Mouse (Mus musculus) gastrocnemius, adult 18-20 months (tissue): Measurements from ENCODE around the gene 1700034J05Rik. TPM values are rescaled to one million over a fixed set of nuclear protein-coding genes. Genes with fewer than 3 reads are reported as not detected.

Source experiments
- DNase-seq: peaks from one replicate; pipeline ENCODE4 v3.0.0; 2021; ENCODE audit warnings: low spot score
- total RNA-seq, 2 experiments: library from RNA; stranded (reverse); gene quantifications; 2 replicates each; pipeline ENCODE4 v1.2.3; 2021

1700034J05Rik gene
- total RNA-seq, 2 experiments from 2014 or later = not detected

DNA sequence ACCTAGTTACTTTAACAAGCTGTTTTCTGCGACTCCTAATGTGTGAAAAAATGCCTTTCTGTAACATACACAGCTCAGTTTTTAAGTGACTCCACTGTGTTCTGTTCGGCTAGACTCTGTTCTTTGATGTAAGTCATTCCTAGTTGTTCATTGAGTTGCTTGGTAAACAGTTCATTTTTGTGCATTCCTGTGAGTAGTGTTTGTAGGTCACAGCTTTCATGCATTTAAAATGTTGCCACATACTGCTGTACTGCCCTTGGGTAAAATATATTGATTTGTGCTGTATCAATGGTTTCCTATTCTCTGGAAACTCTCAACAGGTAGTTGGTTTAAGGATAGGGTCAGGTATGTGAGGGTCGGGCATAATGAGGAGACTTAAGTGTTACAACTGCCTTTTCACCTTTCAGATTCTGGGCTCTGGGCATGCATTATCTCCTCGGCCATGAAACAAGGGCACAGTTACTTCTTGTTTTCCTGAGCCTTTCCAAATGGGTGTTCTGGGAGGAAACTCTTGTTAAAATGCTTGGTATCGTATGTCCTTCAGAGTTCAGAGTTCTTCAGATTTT lies 27.7 kb downstream of the 1700034J05Rik start:
- DNase-seq = no peak

DNA sequence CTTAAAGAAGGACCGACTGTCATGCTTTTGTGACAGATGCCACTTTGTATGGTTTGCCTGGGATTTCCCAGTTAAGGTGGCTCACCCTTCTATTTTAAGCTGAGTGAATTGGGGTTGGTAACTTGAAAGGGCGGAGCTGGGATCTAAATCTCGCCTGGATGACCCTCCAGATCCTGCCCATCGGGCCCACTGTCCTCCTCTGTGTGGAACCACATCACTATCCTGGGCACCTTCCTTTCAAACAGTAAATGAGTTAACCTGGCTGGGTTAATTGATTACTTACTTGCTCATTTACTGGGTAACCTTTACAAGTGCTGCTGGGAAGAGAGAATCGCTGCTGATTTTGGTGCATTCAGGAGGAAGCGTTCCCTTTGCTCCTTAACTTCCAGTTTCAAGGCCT lies 35.9 kb downstream of the 1700034J05Rik start:
- DNase-seq = no peak

DNA sequence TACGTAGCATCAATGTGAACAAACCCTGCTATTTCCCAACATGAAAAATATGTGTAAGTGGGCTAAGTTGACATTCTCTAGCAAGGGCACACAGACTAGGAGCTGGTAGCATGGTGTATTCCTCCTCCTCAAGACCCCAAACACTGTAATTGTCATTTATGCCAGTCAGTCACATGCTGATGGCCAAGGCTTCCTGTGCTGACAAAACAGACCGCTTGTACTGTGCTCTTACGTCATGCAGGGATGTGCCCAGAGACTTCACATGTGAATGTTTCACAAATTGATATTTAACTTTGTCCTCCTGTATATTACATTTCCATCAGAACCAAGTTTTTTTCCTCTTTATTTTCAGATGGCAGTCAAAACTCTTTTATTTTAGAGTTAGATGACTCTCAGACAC lies 36.8 kb downstream of the 1700034J05Rik start:
- no peak for DNase-seq

DNA sequence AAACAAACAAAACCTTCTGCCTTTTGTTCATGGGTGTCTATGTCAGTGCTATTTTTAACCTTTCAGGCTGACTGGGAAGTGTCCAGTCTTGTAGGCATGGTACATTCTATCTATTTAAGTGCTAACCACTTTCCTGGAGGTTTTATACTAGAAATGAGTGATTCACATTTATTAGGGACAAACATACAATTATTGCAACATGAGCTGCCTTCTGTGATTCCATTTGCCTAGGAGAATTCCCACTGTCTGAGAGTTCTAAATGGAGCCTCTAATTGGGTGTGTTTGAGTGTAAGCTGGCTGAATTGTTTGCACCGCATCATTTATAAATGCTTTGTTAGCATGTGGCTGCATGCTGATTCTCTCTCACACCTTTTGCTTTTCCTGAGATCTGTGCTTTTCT lies 38.4 kb downstream of the 1700034J05Rik start:
- DNase-seq = no peak

DNA sequence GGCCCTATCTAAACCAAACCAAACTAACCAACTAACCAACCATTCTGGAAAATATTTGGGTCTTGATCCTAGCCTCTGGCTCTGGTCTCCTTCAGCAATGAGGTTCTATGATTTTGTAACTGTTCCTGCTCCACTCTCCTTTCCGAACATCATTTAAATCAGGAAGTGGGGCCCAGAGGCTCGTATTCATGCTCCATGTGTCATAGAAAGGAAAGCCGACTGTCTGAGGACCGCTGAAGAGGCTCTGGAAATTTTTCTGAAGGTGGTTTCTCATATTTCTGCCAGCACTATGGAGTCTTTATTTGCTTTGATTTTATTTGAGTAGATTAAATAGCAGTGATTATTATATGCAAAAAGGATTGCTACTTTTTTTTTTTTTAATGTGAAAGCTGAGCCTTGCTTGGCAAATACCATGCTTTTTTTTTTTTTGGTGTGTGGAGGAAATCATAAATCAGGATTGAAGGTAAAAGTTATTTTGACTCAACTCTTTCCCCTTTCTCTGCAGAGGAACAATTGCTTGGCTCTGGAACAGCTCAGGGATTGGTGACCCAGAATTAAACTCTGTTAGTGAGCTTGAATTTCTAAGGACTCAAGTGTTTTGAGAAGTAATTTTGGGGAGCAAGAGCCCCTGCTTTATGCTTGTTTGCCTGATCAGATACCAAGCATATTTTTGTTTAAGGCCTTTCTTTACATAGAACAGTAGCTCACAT lies 40.6 kb downstream of the 1700034J05Rik start:
- no peak for DNase-seq

DNA sequence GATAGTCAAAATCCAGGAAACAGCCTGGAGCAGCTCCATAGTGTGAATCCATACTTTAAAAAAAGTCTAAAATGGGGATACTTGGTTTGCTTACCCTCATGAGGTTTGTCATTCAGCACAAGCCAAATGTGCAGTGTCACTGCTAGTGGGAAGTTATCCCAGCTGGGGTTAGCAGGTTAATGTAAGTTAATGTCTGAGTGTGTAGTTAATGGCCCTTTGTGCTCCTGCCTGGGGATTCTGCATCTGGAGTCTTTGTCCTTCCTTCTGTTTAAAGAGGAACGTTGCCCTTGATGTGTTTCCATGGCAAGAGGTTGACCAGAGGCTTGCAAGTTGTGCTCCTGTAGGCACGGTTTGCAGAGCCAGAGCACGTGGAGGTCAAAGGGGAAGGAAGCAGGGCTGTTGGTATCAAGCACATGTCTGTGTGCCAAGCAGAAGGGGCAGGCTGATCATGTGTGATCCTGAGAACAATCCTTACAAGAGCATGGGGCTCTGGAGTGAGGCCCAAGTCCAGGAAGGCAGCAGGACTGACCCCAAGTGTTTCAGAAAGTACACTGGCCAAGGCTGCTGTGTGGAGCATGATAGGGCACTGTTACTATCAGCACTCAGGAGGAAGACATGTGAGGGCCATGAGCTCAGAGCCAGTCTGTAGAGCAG lies 41.3 kb downstream of the 1700034J05Rik start:
- no peak for DNase-seq

DNA sequence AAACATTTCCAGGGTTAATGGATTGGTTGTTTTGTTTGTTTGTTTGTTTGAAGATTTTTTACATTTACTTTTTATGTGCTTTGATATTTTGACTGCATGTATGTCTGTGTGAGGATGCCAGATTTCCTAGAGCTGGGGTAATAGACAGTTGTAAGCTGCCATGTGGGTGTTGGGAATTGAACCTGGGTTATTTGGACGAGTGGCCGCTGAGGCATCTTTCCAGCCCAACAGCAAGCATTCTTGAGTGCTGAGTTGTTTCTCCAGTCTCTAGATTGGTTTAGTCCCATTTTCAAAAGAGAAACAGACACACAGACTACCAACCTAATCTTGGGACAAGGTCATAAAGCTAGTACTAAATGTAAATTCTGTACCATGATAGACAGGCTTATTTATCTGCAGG lies 43.4 kb downstream of the 1700034J05Rik start:
- DNase-seq = no peak

DNA sequence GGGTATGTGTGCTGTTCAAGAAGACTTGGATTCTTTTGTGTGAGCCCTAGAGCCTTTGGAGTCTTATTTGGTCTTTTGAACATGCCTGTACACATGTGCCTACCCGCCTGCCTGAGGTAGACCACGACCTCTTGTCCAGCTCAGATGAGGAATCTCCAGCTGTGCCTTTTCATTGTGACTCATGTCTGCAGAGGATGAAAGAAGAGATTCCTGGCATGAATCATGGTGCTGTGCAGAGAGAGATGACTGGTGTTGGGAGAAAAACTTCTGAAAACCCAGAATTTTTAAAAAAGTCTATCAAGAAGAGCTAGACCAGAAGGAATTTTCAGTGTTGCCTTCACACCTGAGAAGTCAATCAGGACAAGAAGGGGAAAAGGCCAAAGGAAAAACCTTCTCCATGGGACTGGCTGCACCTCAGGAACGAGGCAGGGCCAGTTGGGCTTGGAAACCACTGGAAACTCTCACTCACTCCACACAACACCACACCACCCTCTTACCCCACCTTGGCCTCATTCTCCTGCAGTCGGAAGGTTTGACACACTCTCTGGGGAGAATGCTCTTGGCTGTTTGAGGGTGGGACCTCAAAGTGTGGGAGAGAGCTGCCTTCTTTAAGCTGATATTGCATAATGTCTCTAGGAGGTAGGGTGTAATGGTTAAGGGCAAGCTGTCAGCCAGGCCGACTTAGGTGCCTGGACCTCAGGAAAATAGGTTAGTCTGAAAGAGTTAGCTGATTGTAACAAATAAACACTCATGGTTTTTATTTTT lies 44.3 kb downstream of the 1700034J05Rik start:
- no peak for DNase-seq

DNA sequence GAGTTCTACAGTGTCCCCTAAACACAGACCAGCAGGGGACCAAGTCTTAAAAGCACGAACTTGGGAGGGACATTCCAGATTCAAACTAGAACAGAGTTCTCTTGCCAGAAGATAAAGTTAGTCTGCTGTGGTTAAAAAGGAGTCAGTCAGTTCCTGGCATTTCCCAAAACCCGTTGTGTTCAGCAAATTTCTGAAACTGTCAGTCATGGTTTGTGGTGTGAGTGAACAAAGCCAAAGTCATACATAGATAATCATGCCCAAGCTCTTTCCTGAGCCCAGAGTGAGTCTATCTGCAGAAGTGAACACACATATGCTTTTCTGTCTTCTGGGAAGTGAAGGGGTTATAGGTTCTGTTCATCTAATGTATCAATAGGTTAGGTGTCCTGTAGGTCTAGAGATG lies 45.4 kb downstream of the 1700034J05Rik start:
- DNase-seq = no peak

DNA sequence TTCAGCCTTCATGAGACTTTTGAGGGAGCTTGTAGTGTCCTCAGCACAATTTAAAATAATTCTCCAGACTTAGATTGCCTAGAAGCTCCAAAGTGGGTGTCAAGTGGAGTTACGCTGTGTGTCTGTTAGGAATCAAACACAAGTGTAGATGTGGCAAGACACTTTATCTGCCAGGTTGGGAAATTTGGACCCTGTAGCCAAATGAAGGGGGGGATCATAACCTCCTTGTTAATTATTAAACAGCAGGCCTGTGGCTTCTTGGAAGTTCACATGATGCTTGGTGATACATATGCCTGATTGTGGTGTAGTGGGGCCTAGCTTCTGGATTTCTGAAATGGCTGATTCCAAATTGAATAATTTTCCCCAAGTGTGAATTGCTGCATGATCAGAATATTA lies 46.4 kb downstream of the 1700034J05Rik start:
- DNase-seq = no peak

DNA sequence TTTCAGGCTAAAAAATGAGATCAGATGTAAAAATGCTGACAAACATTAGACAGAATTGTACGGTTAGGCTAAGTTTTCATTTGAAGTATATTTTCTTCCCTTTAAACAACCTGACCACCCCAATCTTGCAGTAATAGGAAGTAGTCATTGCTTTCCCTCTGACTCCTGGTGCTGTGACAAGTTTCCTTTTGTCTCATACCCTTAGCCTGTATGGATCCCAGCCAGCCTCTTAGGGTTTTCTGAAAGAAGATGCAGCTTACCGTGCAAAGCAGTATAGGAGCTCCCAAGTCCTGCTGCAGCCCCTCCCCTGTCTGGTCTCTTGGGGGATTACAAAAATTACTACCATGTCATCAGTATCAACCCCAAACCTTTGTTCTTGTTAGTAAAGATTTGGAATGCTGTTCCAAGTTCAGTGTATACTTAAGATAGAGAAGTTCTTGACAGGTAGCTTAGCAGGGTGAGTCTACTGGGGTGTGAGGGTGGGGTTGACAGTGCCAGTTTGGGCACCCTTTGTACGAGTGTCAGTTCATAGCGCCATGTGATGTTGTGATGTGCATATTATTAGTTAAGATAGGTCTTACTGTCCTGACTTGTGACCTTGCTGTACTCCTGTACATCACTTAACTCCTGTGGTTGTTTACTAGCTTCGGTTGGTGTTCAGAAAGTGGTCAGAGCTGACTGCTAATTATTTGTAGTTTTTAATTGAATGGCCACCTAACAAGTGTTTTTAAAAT lies 47.0 kb downstream of the 1700034J05Rik start:
- no peak for DNase-seq

DNA sequence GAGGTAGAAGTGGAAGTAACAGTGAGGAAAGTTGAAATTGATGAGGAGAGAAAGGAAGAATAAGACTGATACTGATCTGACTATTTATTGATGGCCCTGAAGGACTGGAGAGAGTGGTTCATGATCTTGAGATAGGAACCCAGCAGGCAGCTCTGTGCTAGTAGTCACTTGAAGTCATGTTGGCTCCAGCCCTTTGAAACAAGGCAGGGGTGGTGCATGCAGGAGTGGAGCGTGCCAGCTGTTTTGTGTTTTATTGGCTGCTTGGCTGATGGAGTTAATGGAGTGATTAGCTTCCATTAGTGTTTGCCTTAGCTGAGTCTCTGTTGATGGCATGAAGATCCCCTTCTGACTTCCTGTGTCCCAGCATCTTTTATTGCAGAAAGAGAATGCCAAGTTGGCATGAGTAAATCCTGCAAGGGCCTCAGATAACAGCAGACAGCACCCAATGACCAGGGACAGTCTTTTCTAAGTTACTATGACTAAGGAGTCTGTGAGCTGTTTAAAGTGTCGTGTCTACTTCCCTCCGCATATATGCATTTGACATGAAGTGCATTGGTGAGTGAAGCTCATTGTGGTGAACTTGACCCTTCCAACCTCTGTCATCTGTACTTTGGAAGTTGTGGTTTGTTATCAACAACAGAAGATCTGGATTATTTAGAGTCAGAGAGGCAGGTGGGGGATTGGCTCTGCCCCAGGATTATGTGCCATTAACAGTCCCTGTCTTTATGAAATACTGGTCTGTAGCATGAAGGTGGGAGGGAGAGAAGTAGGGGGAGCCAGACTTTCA lies 48.0 kb downstream of the 1700034J05Rik start:
- DNase-seq = no peak

DNA sequence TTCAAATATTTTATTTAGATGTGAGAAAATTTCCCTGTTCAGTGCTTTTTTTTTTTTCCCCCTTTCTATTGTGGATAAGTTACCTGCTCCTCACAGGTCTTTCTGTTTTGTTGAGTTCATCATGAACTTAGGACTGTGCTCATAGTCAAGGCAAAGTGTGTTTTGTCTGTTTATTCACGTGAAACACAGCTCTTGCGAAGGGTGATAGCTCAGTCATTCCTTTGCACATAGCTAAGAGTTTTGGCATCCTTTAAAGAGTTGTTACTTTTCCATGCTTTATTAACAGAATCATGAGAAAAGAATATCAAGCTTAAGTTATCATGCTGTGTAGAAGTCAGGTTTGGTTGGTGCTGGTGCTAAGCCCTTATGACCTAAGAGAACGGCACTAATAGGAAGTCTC lies 49.5 kb downstream of the 1700034J05Rik start:
- DNase-seq = no peak

DNA sequence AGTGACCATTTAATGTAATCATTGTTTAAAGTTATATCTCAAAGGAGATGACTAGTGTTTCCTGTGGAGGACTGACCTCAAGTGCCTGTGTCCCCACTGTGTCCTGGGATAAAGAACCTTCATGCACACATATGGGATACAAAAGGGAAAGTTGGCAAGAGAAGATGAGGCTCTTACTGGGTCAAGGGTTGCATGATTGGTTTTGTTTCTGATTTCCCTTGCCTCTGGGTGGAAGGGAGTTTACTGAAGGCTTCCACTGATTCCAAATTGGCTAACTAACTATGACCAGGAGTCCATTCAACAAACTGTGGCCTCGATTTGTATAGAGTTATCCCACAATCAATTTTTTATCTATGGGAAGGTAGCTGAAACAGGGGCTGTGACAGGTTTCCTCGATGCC lies 50.6 kb downstream of the 1700034J05Rik start:
- DNase-seq = no peak

DNA sequence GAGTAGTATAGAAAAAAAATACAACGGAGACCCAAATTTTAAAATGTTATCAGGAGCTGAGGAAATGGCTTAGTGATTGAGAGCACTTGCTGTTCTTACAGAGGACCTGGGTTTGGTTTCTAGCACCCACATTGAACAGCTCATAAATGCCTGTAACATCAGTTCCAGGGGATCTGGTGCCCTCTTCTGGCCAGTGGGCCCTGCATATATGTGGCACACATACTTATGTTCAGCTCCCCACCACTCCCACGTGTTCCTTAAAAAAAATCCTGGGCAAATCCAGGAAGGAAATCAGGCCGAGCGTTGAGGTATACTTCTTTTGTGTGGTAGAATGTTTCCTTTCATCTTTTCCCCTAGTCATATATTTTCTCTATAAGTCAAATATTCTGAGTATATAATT lies 52.3 kb downstream of the 1700034J05Rik start:
- DNase-seq = no peak

Other genes with a start within 250 kb of the 1700034J05Rik start
- gene Stk38l, start 229.4 kb downstream of the 1700034J05Rik start, total RNA-seq = 10 to 100 TPM in 1 of 2 experiments, 1 to 10 TPM in 1; 8.7 to 10.1 TPM
- under 1 TPM; 0.43 TPM for gene Arntl2, start 158.4 kb downstream of the 1700034J05Rik start, total RNA-seq
- gene Smco2, start 104.3 kb downstream of the 1700034J05Rik start, total RNA-seq = not detected
- gene Ppfibp1, start 65.9 kb downstream of the 1700034J05Rik start, total RNA-seq = 10 to 100 TPM; 54.4 to 65.7 TPM
- under 1 TPM; 0.41 to 0.74 TPM for gene Rep15, start 78.2 kb upstream of the 1700034J05Rik start, total RNA-seq
- 10 to 100 TPM; 41.8 to 44.5 TPM for gene Mrps35, start 88.3 kb upstream of the 1700034J05Rik start, total RNA-seq
- gene Mansc4, start 132.6 kb upstream of the 1700034J05Rik start, total RNA-seq = under 1 TPM in 1 of 2 experiments, not detected in 1; 0.21 TPM
- 1 to 10 TPM; 1.2 to 1.5 TPM for gene Klhl42, start 137.0 kb upstream of the 1700034J05Rik start, total RNA-seq